Mouse (Mus musculus): ENCODE data around the gene Fstl4.

GRCm38 (mm10) chr11:52743956-52744355 lies 20.5 kb upstream of the Fstl4 start:
- TF ChIP-seq MAFK (IDR thresholded peaks at IDR 0.05; ENCODE audit: insufficient read depth, low read depth, low read length) (no peak), CHD2 (IDR thresholded peaks at IDR 0.05; ENCODE audit: low read depth, low read length) (no peak)

All from ES-E14 (cell line).